Mouse (Mus musculus): ENCODE results near the gene Trcg1.
"Not testable (repeated sequence)": the region's sequence is repeated elsewhere in the genome, so short reads cannot be mapped to it uniquely, and the experiment has no call there.

Trcg1 gene

DNA sequence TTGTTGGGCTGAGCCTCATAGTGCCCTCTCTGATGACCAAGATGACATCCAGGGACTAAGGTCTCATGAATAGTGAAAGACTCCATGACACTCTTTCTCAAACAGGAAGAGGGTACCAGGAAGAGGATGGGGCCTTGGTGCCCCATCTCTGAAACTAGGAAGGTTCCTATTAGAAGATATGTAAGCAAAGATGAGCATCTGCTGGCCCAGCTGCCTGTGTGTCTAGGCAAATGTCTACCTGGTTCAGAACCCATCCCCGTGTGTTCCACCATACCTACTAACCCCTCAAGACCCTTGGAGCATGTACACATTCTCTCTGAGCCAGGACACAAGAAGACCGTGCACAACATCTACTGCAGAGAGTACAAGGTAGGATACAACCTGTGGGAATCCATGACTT, at the start of gene Trcg1:
Gene Trcg1, plus strand, starts transcription at position 301 of the 400 bp plus-strand sequence.
- DNase-seq (ENCODE audit: low read depth) = no peak

DNA sequence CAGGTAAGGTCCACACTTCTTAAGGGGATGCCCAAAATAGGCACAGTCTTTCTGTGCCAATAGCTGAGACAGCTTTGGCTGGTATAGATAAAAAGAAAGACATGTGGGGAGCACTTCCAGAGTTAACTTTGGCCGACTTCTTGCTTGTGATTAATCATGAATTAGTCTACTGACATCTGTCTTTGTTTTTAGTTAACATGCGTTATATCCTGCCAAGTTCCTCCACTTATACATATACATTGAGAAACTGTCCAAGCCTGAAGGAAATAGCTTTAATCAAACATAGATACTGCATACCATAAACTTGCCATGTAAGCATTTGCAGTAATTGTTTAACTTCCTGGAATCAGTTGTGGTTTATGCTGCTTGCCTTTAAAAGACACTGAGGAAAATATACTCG, 39.6 kb upstream of the Trcg1 start:
- DNase-seq (ENCODE audit: low read depth) = no peak

DNA sequence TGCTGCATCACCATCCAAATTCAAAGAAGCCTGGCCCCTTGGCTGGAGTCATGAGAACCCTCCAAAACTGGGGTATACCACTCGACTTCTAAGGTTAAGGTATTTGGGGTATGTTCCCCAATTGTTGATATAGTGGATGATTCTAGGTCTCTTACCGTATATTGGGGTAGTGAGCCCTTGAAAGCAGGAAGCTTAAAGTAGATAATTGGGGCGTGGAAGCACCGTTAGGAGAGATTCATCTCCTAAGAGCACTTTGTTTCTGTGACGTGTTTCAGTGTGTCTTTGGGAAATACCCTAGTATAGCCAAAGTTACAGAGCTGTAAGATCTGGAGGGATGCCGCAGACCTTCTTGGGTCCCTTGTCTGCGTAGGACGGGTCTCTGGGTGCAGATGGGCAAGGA, 38.9 kb upstream of the Trcg1 start:
- no peak for DNase-seq (ENCODE audit: low read depth)

DNA sequence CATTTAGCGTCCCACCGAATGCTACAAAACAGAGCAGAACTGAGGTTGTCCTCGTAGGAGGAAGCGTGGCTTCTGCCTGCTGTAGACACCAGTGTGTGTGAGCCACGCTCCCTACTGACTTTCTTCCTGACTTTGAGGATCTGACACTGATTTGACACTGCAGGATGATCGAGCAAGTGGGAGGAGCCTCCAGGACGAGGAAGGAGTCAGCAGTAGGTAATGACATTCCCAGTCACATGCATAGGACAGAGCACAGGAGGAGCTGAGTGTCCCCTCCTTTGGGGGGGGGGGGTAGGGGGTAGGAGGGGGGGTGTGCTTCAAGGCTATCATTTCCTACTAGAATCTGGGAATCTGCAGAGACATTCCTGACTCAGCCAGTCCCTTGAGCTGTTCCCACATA, 33.4 kb upstream of the Trcg1 start:
- no peak for DNase-seq (ENCODE audit: low read depth)

DNA sequence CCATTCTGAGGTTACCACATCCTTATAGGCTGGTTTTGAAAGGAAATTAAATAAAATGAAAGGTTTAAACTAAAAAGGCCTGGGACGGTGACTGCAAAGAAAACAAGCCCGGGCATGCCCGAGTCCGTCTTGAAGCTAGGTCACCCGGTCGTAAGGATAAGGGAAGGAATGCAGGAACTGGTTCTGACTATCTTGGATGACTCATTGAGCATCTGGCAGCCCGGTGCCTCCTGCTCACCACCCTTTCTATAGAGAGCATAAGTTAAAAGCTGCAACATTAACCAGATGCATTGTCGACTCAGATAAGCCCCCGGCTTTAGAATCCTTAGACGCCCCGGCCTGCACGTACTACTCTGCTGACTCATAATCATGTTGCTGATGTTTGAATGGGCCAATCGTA, 32.8 kb upstream of the Trcg1 start:
- not testable (repeated sequence) for DNase-seq (ENCODE audit: low read depth)

DNA sequence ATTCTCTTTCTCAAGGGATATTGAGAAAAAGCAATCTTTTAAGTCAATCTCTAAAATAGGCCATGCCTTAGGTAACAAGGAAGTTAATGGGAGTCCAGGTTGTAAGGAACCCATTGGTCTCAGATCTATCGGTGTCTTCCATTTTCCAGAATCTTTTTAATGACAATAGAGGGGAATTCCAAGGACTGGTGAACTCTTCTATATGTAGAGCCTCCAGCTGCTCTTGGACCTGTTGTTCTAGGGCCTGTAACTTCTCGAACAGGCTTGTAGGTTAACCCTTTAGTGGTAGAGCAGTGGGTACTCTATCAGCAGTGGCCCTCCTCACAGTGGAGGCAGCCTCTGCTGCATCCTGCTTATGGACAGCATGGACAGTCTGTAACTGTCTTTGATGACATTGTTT, 29.5 kb upstream of the Trcg1 start:
- no peak for DNase-seq (ENCODE audit: low read depth)

DNA sequence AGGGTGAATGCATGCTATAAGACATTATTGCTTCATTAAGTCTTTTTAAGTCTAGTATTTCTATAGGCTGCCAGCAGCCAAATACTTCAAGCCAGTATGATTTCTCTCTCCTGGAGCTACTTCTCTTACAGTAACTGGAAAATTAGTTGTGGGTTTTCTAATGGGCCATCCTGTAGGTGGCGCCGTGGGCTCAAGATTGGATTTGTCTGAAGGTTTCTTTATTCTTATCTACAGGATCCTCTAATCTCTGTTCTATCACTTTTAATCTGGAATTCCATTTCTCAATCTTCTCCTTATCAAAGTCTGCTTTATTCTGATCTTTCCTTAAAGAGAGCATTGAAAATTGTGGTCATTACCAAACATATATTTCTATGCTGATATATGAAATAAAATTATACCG, 27.0 kb upstream of the Trcg1 start:
- no peak for DNase-seq (ENCODE audit: low read depth)

DNA sequence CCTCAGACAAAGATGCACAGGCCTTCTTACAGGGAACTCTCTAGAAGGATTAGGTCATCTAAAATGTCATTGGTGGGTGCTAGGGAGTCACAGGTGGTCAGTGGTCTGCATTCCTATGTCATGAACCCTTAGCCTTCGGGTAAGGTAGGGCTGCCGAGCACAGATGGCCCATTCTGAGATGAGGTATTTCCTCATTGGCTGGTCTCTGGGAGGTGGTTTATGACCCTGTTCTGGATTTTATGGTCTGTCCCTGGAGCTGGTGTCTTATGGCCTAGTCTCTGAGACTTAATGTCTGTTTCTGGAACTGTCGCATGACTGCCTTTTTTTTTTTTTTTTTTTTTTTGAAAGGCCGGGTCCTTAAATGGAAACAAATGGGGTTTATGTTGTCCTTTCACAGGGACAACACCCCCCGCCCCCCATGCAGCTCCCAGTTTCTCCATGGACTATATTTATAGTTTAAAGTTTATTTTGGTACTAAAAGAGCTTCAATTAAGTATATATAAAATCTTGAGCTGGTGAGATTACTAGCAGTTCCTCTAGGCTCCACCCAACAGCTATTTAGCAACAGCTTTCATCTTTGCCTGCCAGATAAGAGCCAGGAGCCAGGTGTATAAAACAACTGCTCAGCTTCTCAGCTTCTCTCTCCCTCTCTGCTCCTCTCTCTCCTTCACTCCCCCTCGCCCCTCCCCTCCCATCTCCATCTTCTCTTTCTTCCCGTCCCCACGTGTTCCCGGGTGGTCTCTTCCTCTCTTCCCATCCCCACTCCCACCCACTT, 23.7 kb upstream of the Trcg1 start:
- DNase-seq (ENCODE audit: low read depth) = no peak

DNA sequence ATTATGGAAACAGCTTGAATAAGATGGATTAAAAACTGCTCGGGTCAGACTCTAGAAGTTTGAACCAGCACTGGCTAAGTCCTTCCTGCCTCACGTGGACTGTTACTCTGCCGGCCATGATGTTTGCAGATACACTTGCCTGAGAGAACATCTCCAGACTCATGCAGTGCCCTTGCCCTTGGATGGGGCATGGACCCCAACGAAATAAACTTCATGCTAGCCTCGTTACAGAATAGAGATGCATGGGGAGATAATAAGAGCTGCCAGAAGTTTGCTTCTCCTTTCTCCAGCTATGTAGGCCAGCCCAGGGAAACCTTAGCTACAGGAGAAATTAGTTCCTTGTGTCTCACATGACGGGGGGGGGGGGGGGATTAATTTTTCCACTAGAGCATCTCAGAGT, 21.9 kb upstream of the Trcg1 start:
- DNase-seq (ENCODE audit: low read depth) = no peak

DNA sequence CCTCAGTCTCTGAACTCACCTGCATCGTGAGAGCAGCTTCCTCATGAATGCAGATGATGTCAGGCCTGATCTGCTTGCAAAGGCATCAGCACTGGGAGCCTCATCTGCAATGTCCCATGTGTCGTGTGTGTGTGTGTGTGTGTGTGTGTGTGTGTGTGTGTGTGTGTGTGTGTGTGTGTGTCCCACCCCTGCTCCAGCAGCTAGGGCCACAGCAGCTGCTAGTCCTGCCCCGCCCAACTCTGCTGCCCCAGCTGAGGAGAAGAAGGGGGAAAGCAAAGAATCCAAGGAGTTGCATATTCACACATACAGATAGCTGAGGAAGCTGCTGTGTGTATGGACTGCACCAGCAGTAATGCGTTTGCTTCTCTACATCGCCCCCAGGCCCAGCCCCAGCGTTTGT, 19.1 kb upstream of the Trcg1 start:
- no peak for DNase-seq (ENCODE audit: low read depth)

DNA sequence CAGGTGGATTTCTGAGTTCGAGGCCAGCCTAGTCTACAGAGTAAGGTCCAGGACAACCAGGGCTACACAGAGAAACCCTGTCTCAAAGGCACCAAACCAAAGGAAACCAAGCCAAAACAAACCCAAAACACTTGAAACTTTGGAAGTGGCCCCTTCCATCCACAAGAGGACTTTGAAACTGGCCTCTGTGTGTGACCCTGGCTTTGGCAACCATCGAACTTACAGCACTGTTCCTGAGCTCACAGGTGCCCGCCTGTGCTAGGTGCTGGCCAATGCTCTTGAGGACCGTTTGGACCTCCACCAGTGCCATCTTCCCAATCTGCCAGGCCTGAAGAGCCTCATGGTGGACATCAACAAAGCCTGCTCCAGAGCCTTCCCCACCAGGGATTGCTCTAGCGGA, 17.6 kb upstream of the Trcg1 start:
- no peak for DNase-seq (ENCODE audit: low read depth)

DNA sequence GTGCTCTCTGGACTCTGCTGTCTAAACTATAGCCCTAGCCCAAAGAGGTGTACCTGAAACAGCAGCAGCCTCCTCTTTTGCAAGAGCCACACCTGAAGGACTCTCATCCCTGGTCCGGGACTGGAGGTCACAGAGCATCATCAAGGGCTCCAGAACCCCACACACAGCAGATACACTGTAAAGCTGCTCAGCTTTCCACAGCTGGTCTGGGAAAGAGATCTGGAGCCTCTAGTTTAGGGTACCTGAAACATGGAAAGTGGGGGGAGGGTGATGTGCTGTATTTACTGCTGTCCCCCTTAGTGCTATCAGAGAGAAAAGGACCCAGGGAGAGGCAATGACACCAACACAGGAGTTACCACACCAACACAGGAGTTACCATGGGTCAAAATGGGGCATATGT, 16.8 kb upstream of the Trcg1 start:
- no peak for DNase-seq (ENCODE audit: low read depth)

DNA sequence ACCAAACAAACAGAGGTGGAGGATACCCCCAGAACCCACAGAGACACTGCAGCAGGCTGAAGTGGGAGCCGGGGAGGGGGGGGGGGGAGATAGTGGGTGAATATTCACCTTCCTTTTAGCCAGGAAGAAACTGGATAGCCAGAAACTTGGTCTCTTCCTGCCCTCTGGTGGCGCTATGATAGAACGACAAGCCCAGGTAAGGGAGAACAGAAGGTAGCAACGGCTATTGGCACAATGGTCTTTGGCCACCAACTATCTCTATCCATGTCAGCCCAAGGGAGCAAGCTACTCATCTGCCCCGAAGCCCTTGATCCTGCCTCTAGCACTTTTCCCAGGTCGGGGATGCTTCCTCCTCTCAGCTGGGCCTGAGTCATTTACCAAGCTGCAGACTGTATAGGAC, 16.0 kb upstream of the Trcg1 start:
- no peak for DNase-seq (ENCODE audit: low read depth)

DNA sequence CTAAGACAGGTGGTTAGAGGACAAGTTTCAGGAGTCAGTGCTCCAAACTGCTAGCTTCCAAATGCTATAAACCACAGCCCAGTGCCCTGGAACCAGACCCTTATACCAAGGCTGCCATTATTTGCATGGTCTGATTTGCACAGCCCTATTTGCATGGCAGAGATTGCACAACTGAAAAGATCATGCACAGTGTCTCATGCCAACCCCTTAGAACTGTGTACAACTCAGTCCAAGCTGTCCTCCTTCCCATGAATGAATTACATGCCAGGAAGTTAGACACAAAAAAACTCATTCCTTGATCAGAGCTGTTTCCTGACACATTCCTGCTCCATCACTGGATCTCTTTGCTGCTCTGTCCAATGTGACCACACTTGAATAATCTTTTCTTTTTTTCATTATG, 13.0 kb upstream of the Trcg1 start:
- DNase-seq (ENCODE audit: low read depth) = no peak

DNA sequence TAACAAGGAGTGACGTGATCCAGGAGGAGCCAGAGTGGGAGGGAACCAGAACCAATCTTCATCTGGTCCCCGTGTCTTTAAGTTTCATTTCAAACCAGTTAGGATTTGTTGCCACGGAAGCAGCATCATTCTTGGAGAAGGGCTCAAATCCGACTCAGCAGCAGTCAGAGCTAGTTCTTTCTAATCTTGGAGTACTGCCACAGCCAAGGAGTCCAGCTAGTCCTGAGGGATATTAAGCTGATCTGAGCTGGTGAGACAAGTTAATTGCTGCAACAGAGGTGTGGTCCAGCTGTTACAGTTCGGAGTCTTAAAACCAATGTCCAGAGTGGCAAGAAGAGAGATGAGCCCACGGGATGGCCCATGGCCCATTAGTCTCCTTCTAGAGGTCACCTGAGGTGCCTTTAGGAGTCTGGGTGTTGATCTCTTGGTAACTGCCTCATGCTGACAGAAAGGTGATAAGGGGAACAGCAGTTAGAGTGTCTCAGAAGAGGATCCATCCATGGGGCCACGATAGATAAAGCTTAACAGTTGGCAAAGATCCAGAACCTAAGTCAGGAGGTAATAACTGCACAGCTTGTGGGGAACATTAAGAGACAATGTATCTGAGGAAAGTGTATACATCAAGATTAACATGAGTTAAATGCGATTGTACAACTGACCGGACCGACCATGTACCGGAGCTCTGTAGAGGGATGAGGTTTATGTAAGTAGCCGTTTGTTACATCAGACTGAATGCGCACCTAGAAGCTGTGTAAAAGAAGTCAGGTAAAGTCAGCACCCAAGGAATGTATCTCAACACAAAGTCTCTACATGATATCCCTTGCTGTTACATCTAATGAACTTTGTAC, 10.4 kb upstream of the Trcg1 start:
- peak; percentile 66 for DNase-seq (ENCODE audit: low read depth)

DNA sequence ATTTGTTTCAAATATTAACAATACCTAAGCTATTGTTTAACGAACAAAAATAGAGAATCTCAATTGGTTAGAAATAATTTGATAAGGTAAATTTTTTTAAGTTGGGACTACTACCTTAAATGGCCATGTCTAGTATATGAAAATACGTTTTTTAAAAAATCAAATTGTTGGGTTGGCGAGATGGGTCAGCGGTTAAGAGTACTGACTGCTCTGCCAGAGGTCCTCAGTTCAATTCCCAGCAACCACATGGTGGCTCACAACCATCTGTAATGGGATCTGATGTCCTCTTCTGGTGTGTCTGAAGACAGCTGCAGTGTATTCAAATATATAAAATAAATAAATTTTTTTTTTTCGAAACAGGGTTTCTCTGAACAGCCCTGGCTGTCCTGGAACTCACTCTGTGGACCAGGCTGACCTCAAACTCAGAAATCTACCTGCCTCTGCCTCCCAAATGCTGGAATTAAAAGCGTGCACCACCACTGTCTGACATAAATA, 9.7 kb upstream of the Trcg1 start:
- not testable (repeated sequence) for DNase-seq (ENCODE audit: low read depth)

DNA sequence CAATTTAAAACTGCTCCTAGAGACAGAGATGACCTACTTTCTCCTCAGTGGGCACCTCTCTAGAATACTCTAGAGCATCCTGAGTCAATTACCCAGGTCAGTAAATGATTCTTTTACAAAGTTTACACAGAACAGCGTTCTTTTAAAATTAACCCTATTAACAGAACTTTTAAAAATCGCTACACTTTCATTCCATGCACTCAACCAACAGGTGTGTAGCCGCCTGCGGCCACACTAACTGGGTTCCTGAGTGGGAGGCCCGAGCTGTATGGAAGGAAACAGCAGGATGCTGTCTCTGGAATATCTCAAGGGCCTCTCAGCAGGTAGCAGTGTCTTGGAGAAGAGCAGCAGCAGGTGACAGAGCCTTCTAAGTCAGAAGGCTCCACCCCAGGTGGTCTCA, 9.2 kb upstream of the Trcg1 start:
- no peak for DNase-seq (ENCODE audit: low read depth)

DNA sequence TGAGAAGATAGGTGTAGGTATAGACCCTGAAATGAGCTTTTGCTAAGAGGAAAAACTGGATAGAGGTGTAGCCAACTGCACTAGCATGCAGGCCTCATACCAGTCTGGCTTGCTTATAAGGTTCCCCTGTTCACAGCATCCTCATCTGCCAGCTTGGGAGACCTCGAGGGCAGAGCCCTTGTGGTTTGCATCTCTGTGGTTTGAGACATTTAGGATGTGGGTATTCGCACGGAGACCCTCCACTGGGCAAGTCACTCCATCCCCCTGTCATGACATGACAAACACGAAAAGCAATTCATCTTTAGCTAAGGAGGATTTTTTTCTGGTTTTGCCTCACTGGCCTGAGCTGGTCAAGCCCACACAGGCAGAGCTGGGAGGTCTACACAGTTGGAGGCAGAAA, 8.2 kb upstream of the Trcg1 start:
- DNase-seq (ENCODE audit: low read depth) = no peak

DNA sequence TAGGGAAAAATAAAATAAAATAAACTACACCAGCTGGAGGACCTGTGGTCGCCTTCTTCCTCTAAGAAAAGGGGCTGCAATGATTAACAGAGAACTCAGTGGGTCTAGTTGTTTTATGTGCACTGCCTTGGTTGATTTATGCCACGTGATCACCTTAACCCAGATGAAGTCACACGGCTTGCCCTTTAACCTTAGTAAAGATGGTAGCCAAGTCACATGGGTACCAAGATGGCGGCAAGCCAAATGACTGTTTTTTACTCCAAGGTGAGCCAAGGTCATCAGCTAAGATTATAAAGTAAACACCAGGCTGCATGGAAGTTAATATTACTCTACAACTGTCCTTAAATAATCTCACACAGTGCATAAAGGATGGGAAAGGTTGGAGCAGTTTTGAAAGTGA, 6.6 kb upstream of the Trcg1 start:
- DNase-seq (ENCODE audit: low read depth) = no peak

DNA sequence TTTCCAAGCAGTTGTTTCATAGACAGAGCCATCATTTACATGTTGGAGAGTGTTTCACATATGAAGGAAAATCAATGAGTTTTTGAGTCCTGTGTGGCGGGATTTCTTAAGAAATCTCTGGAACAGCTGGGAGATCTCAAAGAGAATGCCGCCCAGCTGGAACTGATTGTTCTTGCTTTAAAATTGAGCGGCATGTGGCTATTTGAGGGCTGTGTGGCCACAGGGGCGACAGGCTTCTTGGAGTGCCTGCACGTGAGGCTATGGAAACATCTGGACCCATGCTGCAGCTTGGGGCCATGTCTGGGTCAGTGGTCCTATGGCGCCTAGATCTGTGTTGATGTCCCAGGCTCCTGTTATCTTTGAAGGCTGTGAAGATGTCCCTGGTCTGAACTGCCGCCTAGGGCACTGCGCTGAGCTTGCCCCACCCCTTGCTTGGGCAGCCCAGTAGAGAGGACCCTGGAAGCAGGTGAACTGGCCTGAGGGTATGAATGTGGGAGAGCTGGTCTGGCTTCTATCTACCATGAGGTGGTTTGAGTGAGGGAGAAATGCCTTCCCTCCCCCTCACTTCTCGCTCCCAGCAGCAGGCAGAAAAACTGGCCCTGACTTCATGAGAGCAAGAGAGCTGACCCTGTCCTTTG, 6.1 kb upstream of the Trcg1 start:
- DNase-seq (ENCODE audit: low read depth) = no peak

DNA sequence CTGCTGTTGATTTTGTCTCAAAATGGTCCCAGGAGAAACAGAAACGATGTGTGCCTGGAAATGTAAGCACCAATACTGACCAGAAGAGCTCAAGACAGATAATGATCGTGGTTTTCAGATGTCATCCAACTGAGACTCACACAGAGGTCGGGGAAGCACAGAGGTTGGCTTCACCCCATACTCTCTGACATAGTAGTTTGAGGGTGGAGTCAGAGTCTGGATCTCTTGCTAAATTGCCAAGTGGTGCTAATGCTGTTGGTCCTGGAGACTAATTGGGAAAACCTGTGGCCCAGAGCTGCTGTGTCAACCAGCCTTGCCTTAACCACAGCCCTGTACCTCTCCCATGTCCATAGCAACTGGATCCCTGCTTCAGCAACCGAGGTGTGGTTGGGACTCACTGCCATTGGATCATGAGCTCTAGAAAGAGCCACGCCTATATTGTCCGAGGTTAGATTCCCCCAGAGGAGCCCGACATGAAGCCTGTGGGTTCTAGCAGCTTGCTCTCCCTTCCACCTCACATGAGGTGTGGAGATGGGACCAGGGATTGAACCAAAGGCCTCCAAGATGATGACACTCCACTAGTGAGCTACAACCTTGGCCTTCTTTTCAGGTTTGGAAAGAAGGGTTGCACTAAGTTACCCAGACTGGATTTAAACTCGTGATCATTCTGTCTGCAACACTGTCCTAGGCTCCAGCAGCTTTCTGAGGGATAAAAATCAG, 4.7 kb upstream of the Trcg1 start:
- no peak for DNase-seq (ENCODE audit: low read depth)

DNA sequence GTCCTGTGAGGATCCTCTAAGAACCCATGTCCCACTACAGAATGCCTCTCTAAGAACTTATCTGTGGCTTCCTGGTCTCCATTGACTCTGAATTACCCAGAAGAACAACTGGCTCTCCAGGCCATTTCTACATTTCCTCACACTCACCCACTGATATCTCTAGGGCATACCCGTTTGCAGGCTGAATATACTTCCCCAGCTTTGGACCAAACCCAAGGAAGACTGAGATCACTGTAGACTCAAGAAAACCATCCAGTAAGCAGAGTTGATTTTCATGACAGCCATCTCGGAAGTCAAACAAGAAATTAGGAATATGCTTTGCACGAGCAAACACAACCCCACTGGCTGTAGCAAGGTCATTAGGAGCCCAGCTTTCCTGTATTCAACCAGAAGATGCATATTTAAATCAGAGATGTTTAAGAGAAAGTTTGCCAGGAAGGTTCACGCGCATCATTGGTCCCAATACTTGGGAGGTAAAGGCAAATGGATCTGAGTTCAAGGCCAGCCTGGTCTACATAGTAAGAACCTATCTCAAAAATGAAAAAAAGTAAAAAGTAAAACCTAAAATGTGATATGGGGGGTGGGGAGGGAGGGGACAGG, 3.9 kb upstream of the Trcg1 start:
- DNase-seq (ENCODE audit: low read depth) = no peak
